Mouse (Mus musculus) thymus, adult 2 months (tissue): ENCODE results near the gene Kif26a.

Experiments used
- CTCF ChIP-seq: fragments of 200-500 bp; IDR thresholded peaks from 2 replicates; pipeline ENCODE4 v1.5.1; 2012; ENCODE audit warnings: mild to moderate bottlenecking, control low read depth, low read length, moderate library complexity, borderline replicate concordance; ENCODE audit not compliant: control insufficient read depth, poor library complexity, insufficient read depth; ENCODE audit errors: extremely low read depth
- POLR2A ChIP-seq: fragments of 200-500 bp; IDR thresholded peaks from 2 replicates; pipeline ENCODE4 v1.6.1; 2012; ENCODE audit warnings: mild to moderate bottlenecking, low read length, control low read depth, moderate library complexity; ENCODE audit not compliant: control insufficient read depth, poor library complexity, insufficient read depth; ENCODE audit errors: extremely low read depth

DNA sequence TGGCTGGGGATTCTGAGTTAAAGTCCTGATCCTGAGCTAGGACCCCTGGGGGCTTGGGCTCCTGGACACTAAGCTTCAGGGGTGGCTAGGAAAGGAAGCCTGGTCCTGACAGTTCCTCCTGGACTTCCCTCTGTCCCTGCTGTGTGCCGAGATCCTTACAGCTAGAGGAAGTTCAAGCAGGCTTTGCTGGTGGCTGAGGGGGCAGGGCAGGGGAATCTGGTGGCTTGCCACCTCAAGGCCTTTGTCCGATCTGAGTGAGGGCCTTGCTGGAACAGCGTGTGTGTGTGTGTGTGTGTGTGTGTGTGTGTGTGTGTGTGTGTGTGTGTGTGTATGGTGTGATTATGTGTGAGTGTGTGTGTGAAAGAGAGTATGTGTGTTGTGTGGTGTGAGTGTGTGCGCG lies 8.5 kb downstream of the Kif26a start:
- TF ChIP-seq CTCF, result no peak
- TF ChIP-seq POLR2A, result no peak
